Mouse (Mus musculus) lung, adult 2 months (tissue): ENCODE data around the gene P2rx1. TPM values are rescaled to one million over a fixed set of nuclear protein-coding genes. Genes with fewer than 3 reads are reported as not detected.

Experiments used
- DNase-seq: peaks from one replicate; pipeline ENCODE4 v3.0.0; 2022
- H3K4me1 ChIP-seq: fragments of 200-500 bp; 2 replicates; pipeline ENCODE4 v1.6.1; 2011; ENCODE audit warnings: low read length; ENCODE audit not compliant: control insufficient read depth, insufficient read depth
- H3K4me3 ChIP-seq: fragments of 200-500 bp; replicated peaks from 2 replicates; pipeline ENCODE3; 2011; ENCODE audit warnings: low read depth, mild to moderate bottlenecking, control low read depth, low read length; ENCODE audit errors: extremely low read depth
- CTCF ChIP-seq: fragments of 200-500 bp; IDR thresholded peaks from 2 replicates; pipeline ENCODE4 v1.5.1; 2011; ENCODE audit warnings: mild to moderate bottlenecking, low read length, control low read depth; ENCODE audit not compliant: insufficient read depth
- POLR2A ChIP-seq: fragments of 200-500 bp; IDR thresholded peaks from 2 replicates; pipeline ENCODE4 v1.6.1; 2011; ENCODE audit warnings: low read depth, mild to moderate bottlenecking, control low read depth, low read length, borderline replicate concordance; ENCODE audit errors: extremely low read depth
- WGBS: fragments of 180-500 bp; shearing (Covaris S2); methylation state at CpG from one replicate; pipeline ENCODE4 v1.1.7; 2018; 5-methylcytosine and 5-hydroxymethylcytosine counted together
- polyA plus RNA-seq: library from polyadenylated mRNA; depleted of rRNA; stranded (reverse); fragments of >200 nt; gene quantifications from 2 replicates; pipeline ENCODE4 v1.2.3, GENCODE M21; 2012; rRNA removed

Gene P2rx1
- polyA plus RNA-seq, 1 experiment: 4.4 TPM

GRCm38 (mm10) chr11:73052795-73053194 is 53.9 kb downstream of the P2rx1 start:
- TF ChIP-seq POLR2A (no peak), CTCF (no peak)
- H3K4me3 ChIP-seq: no peak overlapping the region
- DNase-seq: no peak
- 87% methylated on average over 1 of the region's 1 CpGs for WGBS
- H3K4me1 ChIP-seq: peaks cover 4% of the 10 kb centered on the region

- Histone ChIP-seq H3K4me1 (no peaks in the 10 kb centered on the region), H3K4me3 (no peak overlapping the region)
- no peak for TF ChIP-seq POLR2A
- TF ChIP-seq CTCF: no peak
- no peak for DNase-seq
- 62% methylated on average over 5 of the region's 5 CpGs for WGBS
Observed at GRCm38 (mm10) chr11:73057701-73058100, 58.8 kb downstream of the P2rx1 start.

- Histone ChIP-seq H3K4me1 (no peaks in the 10 kb centered on the region), H3K4me3 (no peak overlapping the region)
- TF ChIP-seq CTCF (no peak), POLR2A (no peak)
- no peak for DNase-seq
- 73% methylated on average over 3 of the region's 3 CpGs for WGBS
Observed at GRCm38 (mm10) chr11:73059630-73060029, 60.7 kb downstream of the P2rx1 start.

- DNase-seq: no peak
- Histone ChIP-seq H3K4me1 (no peaks in the 10 kb centered on the region), H3K4me3 (no peak overlapping the region)
- WGBS: 73% methylated on average over 3 of the region's 3 CpGs
- TF ChIP-seq POLR2A (no peak), CTCF (no peak)
Observed at GRCm38 (mm10) chr11:73061413-73061812, 62.5 kb downstream of the P2rx1 start.

Other genes starting within 250 kb of the P2rx1 start
- 4.9 and 5.2 TPM in 2 replicates for gene Cyb5d2, start 203.0 kb upstream of the P2rx1 start, polyA plus RNA-seq
- gene Zzef1, start 202.9 kb upstream of the P2rx1 start, polyA plus RNA-seq: 22.9 and 29.3 TPM in 2 replicates
- 253 and 256 TPM in 2 replicates for gene Atp2a3, start 37.9 kb upstream of the P2rx1 start, polyA plus RNA-seq
- 8.7 and 9.3 TPM in 2 replicates for gene Camkk1, start 19.9 kb downstream of the P2rx1 start, polyA plus RNA-seq
- gene Ncbp3, start 48.7 kb downstream of the P2rx1 start, polyA plus RNA-seq: 1.7 and 3.6 TPM in 2 replicates
- 3.8 and 4.3 TPM in 2 replicates for gene Itgae, start 91.5 kb downstream of the P2rx1 start, polyA plus RNA-seq
- gene Haspin, start 139.2 kb downstream of the P2rx1 start, polyA plus RNA-seq: 0.41 and 0.70 TPM in 2 replicates
- 3.2 and 5.5 TPM in 2 replicates for gene P2rx5, start 161.3 kb downstream of the P2rx1 start, polyA plus RNA-seq
- 47.9 and 55.4 TPM in 2 replicates for gene Emc6, start 177.9 kb downstream of the P2rx1 start, polyA plus RNA-seq
- 109 and 123 TPM in 2 replicates for gene Tax1bp3, start 178.0 kb downstream of the P2rx1 start, polyA plus RNA-seq
- 14.2 and 17.2 TPM in 2 replicates for gene Ctns, start 199.9 kb downstream of the P2rx1 start, polyA plus RNA-seq
- gene Shpk, start 200.4 kb downstream of the P2rx1 start, polyA plus RNA-seq: 3.7 and 4.4 TPM in 2 replicates
- 0.09 and 0.55 TPM in 2 replicates for gene Trpv1, start 235.2 kb downstream of the P2rx1 start, polyA plus RNA-seq